Mouse (Mus musculus): ENCODE measurements at regions not wholly inside any gene's neighbourhood (a gene's known extent, or its start where the extent isn't known, plus 50 kb on each side); places are given as distances from the start of the nearest gene placed in this dataset.
A peak's percentile ranks its signal among the peaks of the same experiment; 100 is the strongest.

DNA sequence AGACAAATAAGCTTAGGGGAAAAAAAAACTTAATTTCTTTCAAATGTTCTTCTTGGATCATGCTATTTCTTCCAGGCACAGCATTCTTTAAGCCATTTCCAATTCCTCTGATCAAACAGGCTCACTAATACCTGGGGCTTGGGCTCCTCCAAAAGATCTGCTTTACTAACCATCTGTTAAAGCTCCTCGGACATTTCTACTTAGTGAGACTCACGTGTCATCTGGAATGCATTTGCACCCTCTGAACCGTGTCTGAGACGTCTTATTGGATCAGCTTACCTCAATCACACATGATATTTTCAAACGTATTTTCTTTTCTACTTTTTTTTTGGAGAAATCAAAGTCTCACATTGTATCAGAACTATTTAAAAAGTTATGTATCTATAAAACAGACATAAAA lies 132.4 kb downstream of the Npr3 start:
- no peak for DNase-seq (ENCODE audit: extremely low spot score in 1 of 2, low spot score in 1 of 2)

DNA sequence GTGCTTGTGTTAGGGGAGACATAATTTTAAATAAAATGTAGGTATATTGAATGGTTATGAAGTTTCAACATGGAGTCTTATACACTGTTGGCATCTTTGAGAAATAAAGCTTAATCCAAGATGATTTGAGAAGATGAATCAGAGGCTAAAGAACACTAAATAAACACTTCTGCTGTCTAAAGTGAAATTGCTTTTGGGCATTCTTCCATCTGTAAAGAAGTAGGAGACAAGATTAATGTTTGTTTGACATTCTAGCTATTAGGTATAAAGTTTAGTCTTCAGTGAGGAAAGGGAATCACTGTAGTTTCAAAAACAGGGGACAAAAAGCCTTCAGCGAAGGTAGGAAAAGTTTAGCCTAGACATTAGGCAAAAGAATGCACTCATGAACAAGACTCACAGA lies 136.5 kb downstream of the Npr3 start:
- no peak for DNase-seq (ENCODE audit: extremely low spot score in 1 of 2, low spot score in 1 of 2)

DNA sequence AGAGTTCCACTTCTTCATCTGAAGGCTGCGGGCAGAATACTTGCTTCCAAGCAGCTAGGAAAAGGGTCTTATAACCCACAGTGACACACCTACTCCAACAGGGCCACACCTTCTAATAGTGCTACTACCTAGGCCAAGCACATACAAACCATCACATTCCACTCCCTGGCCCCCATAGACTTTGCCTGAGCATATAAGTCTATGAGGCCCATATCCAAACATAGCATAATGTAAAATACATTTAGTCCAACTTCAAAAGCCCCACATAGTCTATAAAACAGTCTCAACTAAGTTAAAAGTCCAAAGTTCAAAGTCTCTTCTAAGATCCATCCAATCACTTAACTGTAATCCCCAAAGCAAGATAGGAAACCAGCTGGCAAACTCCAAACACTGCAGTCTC lies 149.1 kb downstream of the Npr3 start:
- no peak for DNase-seq (ENCODE audit: extremely low spot score in 1 of 2, low spot score in 1 of 2)

DNA sequence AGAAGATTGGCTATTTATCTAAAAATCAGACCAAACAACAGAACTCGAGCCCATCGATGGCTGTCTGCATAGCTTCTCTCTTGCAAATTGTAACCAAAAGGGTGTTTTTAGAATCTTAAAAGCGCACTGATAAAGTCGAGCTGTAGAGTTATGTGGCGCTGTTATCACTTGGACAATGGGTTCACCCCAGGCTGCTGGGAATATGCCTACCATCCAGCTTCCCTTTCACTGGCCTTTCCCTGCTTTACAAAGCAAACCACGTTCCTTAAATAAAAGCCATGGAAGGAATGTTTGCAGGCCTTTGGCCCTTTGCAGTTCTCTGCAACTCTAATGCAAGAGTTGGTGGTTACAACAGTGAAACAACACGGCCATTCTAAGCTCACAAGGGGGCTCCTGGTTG lies 150.3 kb downstream of the Npr3 start:
- no peak for DNase-seq (ENCODE audit: extremely low spot score in 1 of 2, low spot score in 1 of 2)

DNA sequence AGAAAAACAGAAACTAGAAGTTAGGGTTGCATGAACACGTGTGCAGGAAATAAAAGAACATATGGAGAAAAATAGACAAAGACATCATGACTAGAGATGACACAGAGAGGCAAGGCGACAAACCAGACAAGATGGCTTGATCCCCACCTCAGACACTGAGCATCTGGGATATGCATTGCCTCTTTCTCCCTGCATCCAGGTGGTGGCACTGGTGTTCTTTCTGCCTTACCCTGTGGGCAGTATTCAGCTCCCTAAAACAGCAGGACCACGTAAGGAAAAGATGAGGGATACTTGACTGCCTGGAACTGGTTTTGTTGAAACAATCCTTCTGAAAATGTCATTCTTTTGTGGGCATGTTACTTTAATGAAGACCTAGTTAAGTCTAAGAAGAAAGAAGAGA lies 153.9 kb downstream of the Npr3 start:
- DNase-seq (ENCODE audit: extremely low spot score in 1 of 2, low spot score in 1 of 2), result peak; percentile 22 to 54

DNA sequence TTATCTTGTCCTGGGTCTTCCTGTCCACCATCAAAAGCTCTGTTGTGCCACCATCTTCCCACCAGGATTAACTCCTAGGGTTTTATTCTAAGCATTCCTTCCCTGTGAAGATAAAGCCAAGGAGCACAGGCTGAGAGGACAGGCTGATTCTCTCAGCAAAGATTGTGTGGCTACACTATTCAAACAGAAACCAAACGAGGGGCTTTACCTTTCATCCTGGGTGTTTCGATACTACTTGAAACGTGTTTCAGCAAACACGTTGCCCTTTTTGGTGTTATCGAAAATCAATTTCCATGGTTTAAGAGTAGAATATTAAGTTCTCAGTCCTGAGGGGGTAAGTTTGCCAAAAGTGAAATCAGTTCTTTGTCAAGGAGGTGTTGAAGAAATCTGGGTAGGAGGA lies 156.2 kb downstream of the Npr3 start:
- no peak for DNase-seq (ENCODE audit: extremely low spot score in 1 of 2, low spot score in 1 of 2)

GRCm38 (mm10) chr15:11749509-11749908 lies 157.6 kb downstream of the Npr3 start:
- DNase-seq (ENCODE audit: extremely low spot score in 1 of 2, low spot score in 1 of 2), result no peak

- DNase-seq (ENCODE audit: extremely low spot score in 1 of 2, low spot score in 1 of 2), result no peak
These were observed 158.8 kb downstream of the Npr3 start for GRCm38 (mm10) chr15:11748306-11748705.

- no peak for DNase-seq (ENCODE audit: extremely low spot score in 1 of 2, low spot score in 1 of 2)
These were observed 160.3 kb downstream of the Npr3 start for GRCm38 (mm10) chr15:11746754-11747153.

GRCm38 (mm10) chr15:11745629-11746372 lies 161.3 kb downstream of the Npr3 start:
- DNase-seq (ENCODE audit: extremely low spot score in 1 of 2, low spot score in 1 of 2), result no peak

DNA sequence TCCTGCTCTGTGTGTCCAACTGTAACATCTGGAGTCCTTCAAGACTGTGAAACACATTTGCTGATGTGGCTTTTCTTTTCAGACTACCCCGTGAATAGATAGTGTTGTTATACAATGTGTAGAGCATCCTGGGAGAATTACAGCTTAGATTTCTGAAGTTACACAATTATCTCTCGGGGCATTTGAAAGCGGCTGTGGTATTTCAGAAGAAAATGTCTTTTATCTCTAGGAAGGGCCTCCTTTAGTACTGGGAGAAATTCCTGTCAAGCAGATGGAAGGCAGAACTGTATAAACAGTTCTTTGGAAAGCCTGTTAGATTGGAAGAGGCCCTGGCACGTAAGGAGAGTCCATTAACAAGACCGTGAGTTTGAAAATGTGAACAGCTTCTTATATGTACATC lies 162.2 kb downstream of the Npr3 start:
- DNase-seq (ENCODE audit: extremely low spot score in 1 of 2, low spot score in 1 of 2), result no peak

DNA sequence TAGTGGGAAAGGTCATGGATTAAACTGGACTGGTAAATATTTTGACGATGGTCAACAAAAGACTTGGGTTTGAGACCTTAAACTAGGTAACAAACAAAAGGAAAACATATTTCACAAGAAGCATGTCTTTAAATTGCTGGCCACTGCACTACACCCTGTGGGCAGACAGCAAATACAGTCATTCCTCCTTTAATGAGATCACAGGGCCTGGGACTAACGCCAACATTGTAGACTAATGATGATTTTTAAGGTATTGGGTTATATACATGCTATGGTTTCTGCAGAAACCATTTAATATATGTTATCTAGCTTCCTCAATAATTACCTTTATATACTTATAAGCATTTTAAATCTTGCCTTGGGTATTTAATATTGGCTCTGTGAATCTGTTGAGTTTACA lies 162.8 kb downstream of the Npr3 start:
- no peak for DNase-seq (ENCODE audit: extremely low spot score in 1 of 2, low spot score in 1 of 2)

DNA sequence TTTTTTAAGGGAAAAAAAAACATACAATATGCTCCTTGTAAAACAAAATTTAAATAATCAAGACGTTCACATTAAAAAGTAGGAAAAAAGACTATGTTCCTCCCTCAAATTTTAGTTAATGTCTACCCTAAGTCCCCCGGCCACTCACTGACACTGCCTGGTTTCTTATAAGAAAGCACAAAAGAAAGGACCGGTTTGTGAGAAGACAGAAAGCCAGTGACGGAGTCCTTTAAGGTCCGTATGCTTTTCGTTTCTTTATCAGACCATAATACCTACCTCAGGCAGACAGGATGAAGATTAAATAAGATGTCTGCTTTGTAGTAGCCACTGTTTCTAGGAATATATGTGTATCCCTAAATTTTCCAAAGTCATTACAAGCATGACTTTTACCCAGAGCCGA lies 164.3 kb downstream of the Npr3 start:
- no peak for DNase-seq (ENCODE audit: extremely low spot score in 1 of 2, low spot score in 1 of 2)

DNA sequence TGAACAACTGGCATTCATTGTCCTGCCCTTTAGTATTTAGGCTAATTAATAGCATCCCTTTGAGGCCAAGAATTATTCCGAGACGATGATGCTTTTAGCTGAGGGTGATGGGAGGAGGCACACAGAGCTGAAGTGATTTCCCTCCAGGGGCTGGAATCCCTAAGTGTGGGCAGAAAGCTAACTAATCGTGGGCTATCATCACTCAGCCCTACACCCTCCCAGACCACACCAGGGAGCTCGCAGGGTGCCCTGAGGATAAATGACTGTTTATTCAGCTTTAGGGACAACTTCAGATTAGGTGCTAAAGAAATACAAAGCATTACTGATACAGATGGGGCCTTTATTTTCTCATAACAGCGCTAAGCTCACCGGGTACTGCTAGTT lies 164.7 kb downstream of the Npr3 start:
- no peak for DNase-seq (ENCODE audit: extremely low spot score in 1 of 2, low spot score in 1 of 2)

DNA sequence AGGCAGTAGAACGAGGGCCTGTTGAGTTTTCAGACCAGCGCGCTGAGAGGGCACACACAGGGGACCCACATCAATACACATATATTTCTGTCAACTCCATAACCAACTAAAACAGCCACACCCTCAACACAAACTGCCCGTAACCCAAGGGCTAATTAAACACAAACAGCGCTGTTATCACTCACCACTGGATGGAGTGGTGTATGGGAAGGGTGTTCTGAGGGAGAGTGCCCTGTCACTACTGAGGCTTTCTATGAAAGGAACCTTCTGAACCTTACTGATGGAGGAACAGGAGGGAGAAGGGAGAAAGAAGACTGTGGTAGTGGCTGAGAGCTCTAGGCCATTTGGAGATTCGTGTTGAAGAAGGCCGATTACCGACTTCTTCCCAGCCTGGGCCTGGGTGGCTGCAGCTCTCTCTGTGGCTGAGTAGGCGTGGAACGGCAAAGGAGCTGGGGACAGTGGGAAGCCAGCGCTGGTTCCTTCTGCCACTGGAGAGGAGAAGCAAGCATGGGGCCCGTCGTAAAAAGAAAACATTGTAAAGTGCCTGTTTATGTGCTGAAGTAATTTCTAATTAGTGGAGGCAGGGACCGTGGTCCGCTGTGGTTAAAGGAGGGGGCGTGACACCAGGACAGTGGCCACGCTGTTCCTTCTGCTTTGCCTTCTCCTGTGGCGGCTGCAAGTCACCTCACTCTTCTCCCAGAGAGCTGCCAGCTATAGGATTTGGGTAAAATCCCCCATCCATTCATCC lies 165.3 kb downstream of the Npr3 start:
- DNase-seq (ENCODE audit: extremely low spot score in 1 of 2, low spot score in 1 of 2), result no peak

DNA sequence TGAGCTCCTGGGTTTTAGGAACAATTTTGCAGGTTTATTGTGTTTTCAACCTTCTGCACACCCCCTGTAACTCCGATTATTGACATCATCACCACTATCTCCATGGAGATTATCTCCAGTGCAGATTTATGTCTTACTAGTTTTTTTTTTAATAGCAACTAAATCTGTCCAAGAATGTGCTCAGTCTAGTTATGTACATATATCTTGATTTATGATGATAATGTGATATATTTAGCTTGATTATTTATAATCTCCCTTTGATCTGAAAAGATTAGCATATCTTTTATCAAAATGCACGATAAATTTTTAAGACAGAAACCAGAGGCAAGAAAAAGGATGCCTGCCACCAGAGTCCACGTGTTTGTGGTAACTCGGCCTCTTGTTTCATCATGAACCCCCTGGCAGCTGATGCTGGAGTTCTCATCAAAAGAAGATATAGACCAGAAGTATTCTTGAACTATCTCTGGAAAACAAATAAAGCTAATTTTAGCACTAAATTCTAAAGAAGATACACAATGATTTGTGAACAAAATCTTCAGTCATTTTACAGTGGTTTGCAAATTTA lies 169.6 kb downstream of the Npr3 start:
- DNase-seq (ENCODE audit: extremely low spot score in 1 of 2, low spot score in 1 of 2), result no peak

DNA sequence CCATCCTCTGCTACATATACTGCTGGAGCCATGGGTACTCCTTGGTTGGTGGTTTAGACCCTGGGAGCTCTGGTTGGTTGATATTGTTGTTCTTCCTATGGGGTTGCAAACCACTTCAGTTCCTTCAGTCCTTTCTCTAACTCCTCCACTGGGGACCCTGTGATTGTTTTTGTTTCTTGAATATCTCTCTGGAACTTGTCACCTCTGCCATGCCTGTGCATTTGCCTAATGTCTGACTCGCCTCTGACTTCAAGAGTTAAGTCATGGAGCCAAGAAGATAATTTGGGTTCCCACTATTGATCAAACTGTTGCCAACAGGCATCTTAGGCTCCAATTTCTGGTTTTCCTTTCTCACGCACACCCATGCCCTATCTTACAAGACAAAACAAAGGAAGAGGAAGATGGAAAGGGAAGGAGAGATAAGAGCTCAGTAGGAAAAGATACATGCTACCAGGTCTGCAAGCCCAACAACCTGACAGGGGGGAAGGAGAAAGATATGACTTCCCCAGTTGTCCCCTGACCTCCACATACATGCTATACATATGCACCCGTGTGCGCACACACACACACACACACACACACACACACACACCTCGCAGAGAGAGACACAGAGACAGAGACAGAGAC lies 172.3 kb downstream of the Npr3 start:
- no peak for DNase-seq (ENCODE audit: extremely low spot score in 1 of 2, low spot score in 1 of 2)

GRCm38 (mm10) chr15:11729381-11729780 lies 177.7 kb downstream of the Npr3 start:
- no peak for DNase-seq (ENCODE audit: extremely low spot score in 1 of 2, low spot score in 1 of 2)

DNA sequence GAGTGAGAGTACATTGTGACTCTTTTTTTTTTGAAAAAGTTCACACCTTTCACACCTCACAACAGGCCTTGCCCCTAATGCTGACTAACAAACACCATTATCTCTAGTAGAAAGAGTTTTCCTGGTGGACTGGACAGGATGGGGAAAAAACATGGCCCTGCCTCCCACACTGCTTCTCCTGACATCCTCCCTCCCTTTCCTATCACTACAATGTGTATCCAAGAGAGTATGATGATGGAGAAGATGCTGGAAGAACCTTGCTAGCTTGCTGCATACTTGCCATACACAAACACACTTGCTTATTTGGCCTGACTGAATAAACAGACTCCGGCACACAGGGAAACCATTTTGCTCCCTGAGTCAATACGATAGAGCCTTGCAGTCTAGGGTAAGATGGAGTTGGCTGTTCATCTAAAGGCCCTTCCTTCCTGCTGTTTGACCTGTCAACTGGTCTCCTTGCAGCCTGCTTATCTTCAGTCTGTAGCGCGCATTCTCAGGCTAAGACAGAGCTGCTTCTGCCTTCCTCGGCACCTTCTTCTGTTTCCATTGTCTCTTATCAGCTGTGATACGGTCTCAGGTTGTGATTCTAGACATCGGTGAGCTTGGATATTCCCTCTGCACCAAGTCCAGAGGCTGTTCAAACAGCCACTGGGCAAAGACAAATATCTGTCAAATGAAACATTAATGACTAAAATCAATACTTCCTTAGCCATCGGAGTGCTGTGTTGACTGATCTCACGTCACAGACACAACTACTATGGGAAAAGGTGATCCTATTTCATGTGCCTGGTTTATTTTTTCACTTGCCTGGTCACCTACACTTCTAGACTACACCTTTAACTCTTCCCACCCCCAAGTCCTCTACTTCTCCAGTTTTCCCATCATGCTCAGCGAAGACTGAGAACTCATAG lies 181.2 kb downstream of the Npr3 start:
- no peak for DNase-seq (ENCODE audit: extremely low spot score in 1 of 2, low spot score in 1 of 2)

DNA sequence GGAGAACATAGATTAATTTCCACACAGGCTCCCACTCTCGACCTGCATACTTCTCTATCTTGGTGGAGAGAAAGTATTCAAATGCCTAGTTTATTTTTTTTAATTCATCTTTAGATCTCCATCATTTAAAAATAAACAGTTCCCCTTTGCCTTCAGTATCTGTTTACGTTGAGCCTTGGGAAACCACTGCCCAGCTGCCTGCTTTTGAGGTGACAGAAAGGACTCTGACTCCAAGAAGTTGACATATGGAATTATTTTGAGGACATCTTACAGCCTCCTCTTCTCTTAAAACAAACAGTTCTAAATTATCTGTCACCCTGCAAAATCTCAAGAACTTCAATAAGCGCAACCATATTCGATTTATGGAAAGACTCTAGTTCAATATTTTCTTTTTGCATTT lies 186.4 kb downstream of the Npr3 start:
- DNase-seq (ENCODE audit: extremely low spot score in 1 of 2, low spot score in 1 of 2), result no peak

Measured in layer of hippocampus, postnatal 25 days (tissue).